Mouse (Mus musculus): ENCODE measurements around the gene Ewsr1. TPM values are rescaled to one million over a fixed set of nuclear protein-coding genes. Genes with fewer than 3 reads are reported as not detected.

The Ewsr1 gene
- total and polyA plus RNA-seq, 2 experiments = 89.8 to 112 TPM

- Histone ChIP-seq H3K36me3 (ENCODE audit: control insufficient read depth, insufficient read depth, low read length) (no peaks in the 10 kb centered on the region), H3K79me2 (ENCODE audit: control insufficient read depth, insufficient read depth, low read length) (no peaks in the 10 kb centered on the region), H3K9ac (ENCODE audit: low read depth, low read length) (no peak overlapping the region), H3K27ac (replicated peaks; ENCODE audit: insufficient read depth, low read depth, low read length) (no peak overlapping the region), H3K4me3 (ENCODE audit: insufficient read depth, low read depth, low read length) (no peak overlapping the region), H3K4me1 (ENCODE audit: control insufficient read depth, insufficient read depth, low read length) (no peaks in the 10 kb centered on the region), H3K27me3 (ENCODE audit: control insufficient read depth, insufficient read depth, low read length) (no peaks in the 10 kb centered on the region)
- TF ChIP-seq CTCF (IDR thresholded peaks at IDR 0.05; ENCODE audit: low read depth, low read length) = peak; percentile 100
- no peak for TF ChIP-seq POLR2A (IDR thresholded peaks at IDR 0.05; ENCODE audit: extremely low read depth, insufficient read depth, low read length)
- DNase-seq (ENCODE audit: extremely low read depth, low read depth, low spot score) = peak; percentile 59
- WGBS = 29% methylated on average over 13 of the region's 13 CpGs
These were observed 16.0 kb upstream of the Ewsr1 start for GRCm38 (mm10) chr11:5114931-5115581.

- Histone ChIP-seq H3K27ac (replicated peaks; ENCODE audit: insufficient read depth, low read depth, low read length) (no peak overlapping the region), H3K4me3 (ENCODE audit: insufficient read depth, low read depth, low read length) (no peak overlapping the region), H3K79me2 (ENCODE audit: control insufficient read depth, insufficient read depth, low read length) (no peaks in the 10 kb centered on the region), H3K4me1 (ENCODE audit: control insufficient read depth, insufficient read depth, low read length) (no peaks in the 10 kb centered on the region), H3K9ac (ENCODE audit: low read depth, low read length) (no peak overlapping the region), H3K27me3 (ENCODE audit: control insufficient read depth, insufficient read depth, low read length) (no peaks in the 10 kb centered on the region), H3K36me3 (ENCODE audit: control insufficient read depth, insufficient read depth, low read length) (no peaks in the 10 kb centered on the region)
- TF ChIP-seq POLR2A (IDR thresholded peaks at IDR 0.05; ENCODE audit: extremely low read depth, insufficient read depth, low read length) (no peak), CTCF (IDR thresholded peaks at IDR 0.05; ENCODE audit: low read depth, low read length) (no peak)
- 93% methylated on average over 7 of the region's 7 CpGs for WGBS
- no peak for DNase-seq (ENCODE audit: extremely low read depth, low read depth, low spot score)
These were observed 14.6 kb upstream of the Ewsr1 start for GRCm38 (mm10) chr11:5113645-5114044.

GRCm38 (mm10) chr11:5109441-5109840 is 10.4 kb upstream of the Ewsr1 start:
- Histone ChIP-seq H3K9ac (ENCODE audit: low read depth, low read length) (no peak overlapping the region), H3K79me2 (ENCODE audit: control insufficient read depth, insufficient read depth, low read length) (no peaks in the 10 kb centered on the region), H3K4me3 (ENCODE audit: insufficient read depth, low read depth, low read length) (no peak overlapping the region), H3K27ac (replicated peaks; ENCODE audit: insufficient read depth, low read depth, low read length) (no peak overlapping the region), H3K27me3 (ENCODE audit: control insufficient read depth, insufficient read depth, low read length) (no peaks in the 10 kb centered on the region), H3K36me3 (ENCODE audit: control insufficient read depth, insufficient read depth, low read length) (no peaks in the 10 kb centered on the region), H3K4me1 (ENCODE audit: control insufficient read depth, insufficient read depth, low read length) (no peaks in the 10 kb centered on the region)
- 91% methylated on average over 8 of the region's 8 CpGs for WGBS
- no peak for TF ChIP-seq CTCF (IDR thresholded peaks at IDR 0.05; ENCODE audit: low read depth, low read length)
- no peak for TF ChIP-seq POLR2A (IDR thresholded peaks at IDR 0.05; ENCODE audit: extremely low read depth, insufficient read depth, low read length)
- DNase-seq (ENCODE audit: extremely low read depth, low read depth, low spot score) = no peak

GRCm38 (mm10) chr11:5103986-5104509 is 5.0 kb upstream of the Ewsr1 start:
- WGBS = 95% methylated on average over 4 of the region's 4 CpGs
- no peaks in the 10 kb centered on the region for H3K79me2 ChIP-seq (ENCODE audit: control insufficient read depth, insufficient read depth, low read length)
- no peaks in the 10 kb centered on the region; the same call in 1 of the 2 replicates for H3K36me3 ChIP-seq (ENCODE audit: control insufficient read depth, insufficient read depth, low read length)
- no peak overlapping the region for H3K4me3 ChIP-seq (ENCODE audit: insufficient read depth, low read depth, low read length)
- TF ChIP-seq CTCF (IDR thresholded peaks at IDR 0.05; ENCODE audit: low read depth, low read length) = no peak
- no peak for TF ChIP-seq POLR2A (IDR thresholded peaks at IDR 0.05; ENCODE audit: extremely low read depth, insufficient read depth, low read length)
- H3K4me1 ChIP-seq (ENCODE audit: control insufficient read depth, insufficient read depth, low read length) = peaks cover 6% of the 10 kb centered on the region; the same call in 1 of the 2 replicates
- no peaks in the 10 kb centered on the region for H3K27me3 ChIP-seq (ENCODE audit: control insufficient read depth, insufficient read depth, low read length)
- no peak overlapping the region for H3K9ac ChIP-seq (ENCODE audit: low read depth, low read length)
- no peak overlapping the region for H3K27ac ChIP-seq (replicated peaks; ENCODE audit: insufficient read depth, low read depth, low read length)
- DNase-seq (ENCODE audit: extremely low read depth, low read depth, low spot score) = no peak

GRCm38 (mm10) chr11:5102384-5102783 is 3.3 kb upstream of the Ewsr1 start:
- 87% methylated on average over 7 of the region's 7 CpGs for WGBS
- H3K9ac ChIP-seq (ENCODE audit: low read depth, low read length) = no peak overlapping the region
- H3K27me3 ChIP-seq (ENCODE audit: control insufficient read depth, insufficient read depth, low read length) = no peaks in the 10 kb centered on the region
- H3K79me2 ChIP-seq (ENCODE audit: control insufficient read depth, insufficient read depth, low read length) = peaks cover 14% of the 10 kb centered on the region; the same call in 1 of the 2 replicates
- no peak for DNase-seq (ENCODE audit: extremely low read depth, low read depth, low spot score)
- no peak overlapping the region for H3K27ac ChIP-seq (replicated peaks; ENCODE audit: insufficient read depth, low read depth, low read length)
- H3K36me3 ChIP-seq (ENCODE audit: control insufficient read depth, insufficient read depth, low read length) = no peaks in the 10 kb centered on the region; the same call in 1 of the 2 replicates
- peaks cover 9% of the 10 kb centered on the region; the same call in 1 of the 2 replicates for H3K4me1 ChIP-seq (ENCODE audit: control insufficient read depth, insufficient read depth, low read length)
- TF ChIP-seq CTCF (IDR thresholded peaks at IDR 0.05; ENCODE audit: low read depth, low read length) (no peak), POLR2A (IDR thresholded peaks at IDR 0.05; ENCODE audit: extremely low read depth, insufficient read depth, low read length) (no peak)
- H3K4me3 ChIP-seq (ENCODE audit: insufficient read depth, low read depth, low read length) = no peak overlapping the region

GRCm38 (mm10) chr11:5101641-5102040 is 2.6 kb upstream of the Ewsr1 start:
- H3K9ac ChIP-seq (ENCODE audit: low read depth, low read length) = no peak overlapping the region
- no peaks in the 10 kb centered on the region; the same call in 1 of the 2 replicates for H3K36me3 ChIP-seq (ENCODE audit: control insufficient read depth, insufficient read depth, low read length)
- no peak for TF ChIP-seq CTCF (IDR thresholded peaks at IDR 0.05; ENCODE audit: low read depth, low read length)
- no peak for TF ChIP-seq POLR2A (IDR thresholded peaks at IDR 0.05; ENCODE audit: extremely low read depth, insufficient read depth, low read length)
- 88% methylated on average over 6 of the region's 6 CpGs for WGBS
- no peak for DNase-seq (ENCODE audit: extremely low read depth, low read depth, low spot score)
- H3K4me3 ChIP-seq (ENCODE audit: insufficient read depth, low read depth, low read length) = no peak overlapping the region
- H3K27ac ChIP-seq (replicated peaks; ENCODE audit: insufficient read depth, low read depth, low read length) = no peak overlapping the region
- peaks cover 20% of the 10 kb centered on the region; the same call in 1 of the 2 replicates for H3K79me2 ChIP-seq (ENCODE audit: control insufficient read depth, insufficient read depth, low read length)
- no peaks in the 10 kb centered on the region for H3K27me3 ChIP-seq (ENCODE audit: control insufficient read depth, insufficient read depth, low read length)
- H3K4me1 ChIP-seq (ENCODE audit: control insufficient read depth, insufficient read depth, low read length) = peaks cover 11% of the 10 kb centered on the region; the same call in 1 of the 2 replicates
